Mouse (Mus musculus) cerebellum, adult 2 months (tissue): ENCODE results near the gene Dzip1.

Experiments used
- CTCF ChIP-seq: fragments of 200-500 bp; IDR thresholded peaks from 2 replicates; pipeline ENCODE4 v1.5.1; 2011; ENCODE audit warnings: low read depth, mild to moderate bottlenecking, control low read depth, low read length, moderate library complexity, borderline replicate concordance; ENCODE audit not compliant: insufficient read depth
- POLR2A ChIP-seq: fragments of 200-500 bp; IDR thresholded peaks from 2 replicates; pipeline ENCODE4 v1.6.1; 2011; ENCODE audit warnings: low read length, control low read depth, borderline replicate concordance; ENCODE audit not compliant: insufficient read depth

DNA sequence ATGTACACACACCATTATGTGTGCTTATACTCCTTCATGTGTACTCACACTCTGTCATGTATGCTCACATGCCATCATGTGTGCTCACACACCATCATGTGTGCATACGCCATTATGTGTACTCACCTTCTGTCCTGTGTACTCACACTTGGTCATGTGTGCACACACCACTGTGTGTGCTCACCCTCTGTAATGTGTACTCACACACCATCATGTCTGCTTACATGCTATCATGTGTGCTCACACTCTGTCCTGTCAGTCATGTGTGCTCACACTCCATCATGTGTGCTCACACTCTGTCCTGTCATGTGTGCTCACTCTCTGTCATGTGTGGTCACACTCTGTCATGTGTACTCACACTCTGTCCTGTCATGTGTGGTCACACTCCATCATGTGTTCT is 85.2 kb downstream of the Dzip1 start:
- TF ChIP-seq CTCF (no peak), POLR2A (no peak)
